Mouse (Mus musculus) C2C12 (cell line): ENCODE data around the gene Ppfia1. TPM values are rescaled to one million over a fixed set of nuclear protein-coding genes. Genes with fewer than 3 reads are reported as not detected.

Experiments used
- H3K27me3 ChIP-seq: one replicate; pipeline ENCODE4 v1.6.1; 2011; ENCODE audit not compliant: control insufficient read depth, insufficient read depth, insufficient read length
- H3K36me3 ChIP-seq: one replicate; pipeline ENCODE4 v1.6.1; 2011; ENCODE audit not compliant: control insufficient read depth, insufficient read depth
- H3K4me3 ChIP-seq: one replicate; pipeline ENCODE4 v1.5.1; 2011; ENCODE audit warnings: mild to moderate bottlenecking, control low read depth; ENCODE audit not compliant: poor library complexity, insufficient read depth, severe bottlenecking
- H3K79me2 ChIP-seq: one replicate; pipeline ENCODE4 v1.6.1; 2011; ENCODE audit not compliant: control insufficient read depth, insufficient read depth
- H3K79me3 ChIP-seq: one replicate; pipeline ENCODE4 v1.6.1; 2011; ENCODE audit warnings: low read depth, control low read depth
- H3ac ChIP-seq: one replicate; pipeline ENCODE3; 2011; ENCODE audit warnings: low read depth; ENCODE audit not compliant: control insufficient read depth, insufficient read length
- CEBPB ChIP-seq: IDR thresholded peaks from one replicate; pipeline ENCODE4 v1.6.1; 2011; ENCODE audit warnings: low read depth, mild to moderate bottlenecking, control low read depth, moderate library complexity
- CTCF ChIP-seq: IDR thresholded peaks from one replicate; pipeline ENCODE4 v1.5.1; 2011; ENCODE audit not compliant: control insufficient read depth, insufficient read depth, insufficient read length
- FOSL1 ChIP-seq: IDR thresholded peaks from one replicate; pipeline ENCODE4 v1.8.0; 2011; ENCODE audit warnings: mild to moderate bottlenecking, low read length; ENCODE audit not compliant: poor library complexity, insufficient read depth, severe bottlenecking
- MAX ChIP-seq: IDR thresholded peaks from one replicate; pipeline ENCODE4 v1.6.1; 2011; ENCODE audit warnings: mild to moderate bottlenecking, control low read depth
- MYOD1 ChIP-seq: IDR thresholded peaks from one replicate; pipeline ENCODE4 v1.6.1; 2011; ENCODE audit warnings: low read depth; ENCODE audit not compliant: control insufficient read depth, insufficient read length
- MYOG ChIP-seq: IDR thresholded peaks from one replicate; pipeline ENCODE4 v1.6.1; 2011; ENCODE audit not compliant: control insufficient read depth, insufficient read length; ENCODE audit errors: extremely low read depth
- USF1 ChIP-seq: IDR thresholded peaks from one replicate; pipeline ENCODE4 v1.6.1; 2011; ENCODE audit warnings: low read depth, mild to moderate bottlenecking, control low read depth, moderate library complexity
- polyA plus RNA-seq: library from polyadenylated mRNA; unstranded; fragments of >200 nt; fragmentation: generic; extraction: Trizol; gene quantifications from one replicate; pipeline ENCODE4 v1.2.1, GENCODE M21; 2012; ENCODE audit warnings: missing spikeins

Ppfia1 gene
- polyA plus RNA-seq, 1 experiment = 25.6 TPM

GRCm38 (mm10) chr7:144569428-144569827, 15.9 kb upstream of the Ppfia1 start:
- Histone ChIP-seq H3K79me2 (no peaks in the 10 kb centered on the region), H3K4me3 (no peak overlapping the region), H3ac (no peak overlapping the region), H3K36me3 (no peaks in the 10 kb centered on the region), H3K27me3 (no peaks in the 10 kb centered on the region), H3K79me3 (no peaks in the 10 kb centered on the region)
- TF ChIP-seq MYOD1 = no peak
- TF ChIP-seq CTCF = no peak
- TF ChIP-seq MAX = no peak
- no peak for TF ChIP-seq MYOG
- no peak for TF ChIP-seq USF1
- no peak for TF ChIP-seq CEBPB

- Histone ChIP-seq H3K36me3 (no peaks in the 10 kb centered on the region), H3K27me3 (no peaks in the 10 kb centered on the region), H3K79me3 (no peaks in the 10 kb centered on the region), H3ac (no peak overlapping the region), H3K4me3 (no peak overlapping the region), H3K79me2 (no peaks in the 10 kb centered on the region)
- no peak for TF ChIP-seq CTCF
- no peak for TF ChIP-seq FOSL1
- TF ChIP-seq CEBPB = no peak
- no peak for TF ChIP-seq MYOD1
These were observed 14.6 kb upstream of the Ppfia1 start for GRCm38 (mm10) chr7:144568091-144568490.

- no peaks in the 10 kb centered on the region for H3K27me3 ChIP-seq
- H3K79me3 ChIP-seq = no peaks in the 10 kb centered on the region
- no peak overlapping the region for H3ac ChIP-seq
- no peaks in the 10 kb centered on the region for H3K36me3 ChIP-seq
- H3K79me2 ChIP-seq = no peaks in the 10 kb centered on the region
- TF ChIP-seq MYOD1 (no peak), CEBPB (peak; percentile 49), CTCF (no peak), MYOG (no peak)
- H3K4me3 ChIP-seq = no peak overlapping the region
These were observed 13.6 kb upstream of the Ppfia1 start for GRCm38 (mm10) chr7:144566921-144567682.

- Histone ChIP-seq H3K4me3 (no peak overlapping the region), H3ac (no peak overlapping the region), H3K36me3 (no peaks in the 10 kb centered on the region), H3K79me3 (no peaks in the 10 kb centered on the region), H3K27me3 (no peaks in the 10 kb centered on the region), H3K79me2 (no peaks in the 10 kb centered on the region)
- TF ChIP-seq MAX = no peak
- TF ChIP-seq CEBPB = no peak
- TF ChIP-seq MYOD1 = no peak
- TF ChIP-seq FOSL1 = no peak
- no peak for TF ChIP-seq CTCF
- no peak for TF ChIP-seq USF1
- no peak for TF ChIP-seq MYOG
These were observed 10.1 kb upstream of the Ppfia1 start for GRCm38 (mm10) chr7:144563456-144564155.

- H3ac ChIP-seq = no peak overlapping the region
- no peaks in the 10 kb centered on the region for H3K79me3 ChIP-seq
- no peaks in the 10 kb centered on the region for H3K79me2 ChIP-seq
- H3K36me3 ChIP-seq = no peaks in the 10 kb centered on the region
- H3K27me3 ChIP-seq = no peaks in the 10 kb centered on the region
- no peak overlapping the region for H3K4me3 ChIP-seq
- TF ChIP-seq CEBPB (no peak), MYOG (no peak), FOSL1 (no peak), MYOD1 (no peak)
These were observed 8.5 kb upstream of the Ppfia1 start for GRCm38 (mm10) chr7:144562016-144562415.

- H3K79me3 ChIP-seq = no peaks in the 10 kb centered on the region
- TF ChIP-seq MAX = no peak
- no peak for TF ChIP-seq CEBPB
- TF ChIP-seq FOSL1 = no peak
- TF ChIP-seq MYOG = no peak
These were observed 7.1 kb upstream of the Ppfia1 start for GRCm38 (mm10) chr7:144560594-144560993.

More at GRCm38 (mm10) chr7:144560594-144560993, 7.1 kb upstream of the Ppfia1 start:
- Histone ChIP-seq H3K27me3 (no peaks in the 10 kb centered on the region), H3ac (no peak overlapping the region), H3K4me3 (no peak overlapping the region), H3K36me3 (no peaks in the 10 kb centered on the region), H3K79me2 (no peaks in the 10 kb centered on the region)
